Mouse (Mus musculus): Measurements from ENCODE around the gene Pheta2. TPM values are rescaled to one million over a fixed set of nuclear protein-coding genes. Genes with fewer than 3 reads are reported as not detected.

The Pheta2 gene
- total RNA-seq, 2 experiments from 2014 or later = 2.0 to 2.3 TPM

Small RNA genes lying within 50 kb of the gene (microRNA-seq; reads per million reads assigned to microRNA genes)
- 0 reads per million in 2 experiments for gene Mir7684

Other genes with a start within 250 kb of the Pheta2 start
- 1 to 10 TPM; 4.8 to 5.8 TPM for gene Ccdc134, start 211.0 kb upstream of the Pheta2 start, total RNA-seq (2021)
- gene Srebf2, start 191.8 kb upstream of the Pheta2 start, total RNA-seq (2021) = 10 to 100 TPM; 18.7 to 22.6 TPM
- gene Shisa8, start 126.1 kb upstream of the Pheta2 start, total RNA-seq (2021) = under 1 TPM; 0.14 to 0.34 TPM
- under 1 TPM; 0.24 TPM for gene Tnfrsf13c, start 114.6 kb upstream of the Pheta2 start, total RNA-seq (2021)
- 1 to 10 TPM; 1.9 to 3.2 TPM for gene Cenpm, start 94.2 kb upstream of the Pheta2 start, total RNA-seq (2021)
- gene 1500009C09Rik, start 86.5 kb upstream of the Pheta2 start, total RNA-seq (2021) = not detected
- under 1 TPM; 0.17 to 0.24 TPM for gene Sept3, start 64.0 kb upstream of the Pheta2 start, total RNA-seq (2021)
- not detected for gene Wbp2nl, start 40.0 kb upstream of the Pheta2 start, total RNA-seq (2021)
- gene Naga, start within 50 bp of the Pheta2 start, total RNA-seq (2021) = 10 to 100 TPM; 28.9 to 33.4 TPM
- 100 to 1,000 TPM; 197 to 205 TPM for gene Smdt1, start within 50 bp of the Pheta2 start, total RNA-seq (2021)
- 100 to 1,000 TPM; 577 to 610 TPM for gene Ndufa6, start 15.4 kb downstream of the Pheta2 start, total RNA-seq (2021)
- 10 to 100 TPM; 21.9 to 25.7 TPM for gene Cyp2d22, start 41.3 kb downstream of the Pheta2 start, total RNA-seq (2021)
- not detected for gene Cyp2d11, start 55.1 kb downstream of the Pheta2 start, total RNA-seq (2021)
- gene Cyp2d10, start 68.3 kb downstream of the Pheta2 start, total RNA-seq (2021) = under 1 TPM in 1 of 2 experiments, not detected in 1; 0.43 TPM
- not detected for gene Cyp2d9, start 94.5 kb downstream of the Pheta2 start, total RNA-seq (2021)
- not detected for gene Cyp2d12, start 216.1 kb downstream of the Pheta2 start, total RNA-seq (2021)

Measured in heart, postnatal 14 days (tissue).